Mouse (Mus musculus) forebrain, embryonic 10.5 days (tissue): ENCODE measurements at regions not wholly inside any gene's neighbourhood (a gene's known extent, or its start where the extent isn't known, plus 50 kb on each side); places are given as distances from the start of the nearest gene placed in this dataset.

Experiments
- DNase-seq: peaks from one replicate; pipeline ENCODE4 v3.0.0-alpha.2; 2017; ENCODE audit warnings: low spot score; ENCODE audit errors: extremely low spot score
- H3K27ac ChIP-seq: fragments of 300-500 bp; sonication (generic); 2 replicates; pipeline ENCODE4 v1.5.1; 2016; ENCODE audit warnings: mild to moderate bottlenecking
- H3K27me3 ChIP-seq: fragments of 300-500 bp; sonication (generic); 2 replicates; pipeline ENCODE4 v1.6.1; 2016; ENCODE audit warnings: mild to moderate bottlenecking; ENCODE audit not compliant: poor library complexity, severe bottlenecking
- H3K36me3 ChIP-seq: fragments of 300-500 bp; sonication (generic); replicated peaks from 2 replicates; pipeline ENCODE4 v1.6.1; 2016; ENCODE audit warnings: mild to moderate bottlenecking, moderate library complexity
- H3K4me1 ChIP-seq: fragments of 300-500 bp; sonication (generic); 2 replicates; pipeline ENCODE4 v1.6.1; 2016
- H3K4me3 ChIP-seq: fragments of 300-500 bp; sonication (generic); 2 replicates; pipeline ENCODE4 v1.5.1; 2016; ENCODE audit warnings: mild to moderate bottlenecking, moderate library complexity
- H3K9me3 ChIP-seq: fragments of 300-500 bp; sonication (generic); 2 replicates; pipeline ENCODE4 v1.6.1; 2016; ENCODE audit warnings: mild to moderate bottlenecking, moderate library complexity
- WGBS: fragments of 180-500 bp; shearing (Covaris S2); methylation state at CpG from one replicate; pipeline ENCODE4 v1.1.7; 2016; 5-methylcytosine and 5-hydroxymethylcytosine counted together

GRCm38 (mm10) chr4:45657350-45657978 lies 125.2 kb upstream of the Shb start:
- Histone ChIP-seq H3K9me3 (no peaks in the 10 kb centered on the region), H3K27me3 (peaks cover 36% of the 10 kb centered on the region), H3K27ac (no peak overlapping the region), H3K4me3 (no peak overlapping the region), H3K36me3 (no peaks in the 10 kb centered on the region), H3K4me1 (peaks cover 37% of the 10 kb centered on the region)
- no peak for DNase-seq
- 33% methylated on average over 5 of the region's 5 CpGs for WGBS

- DNase-seq = no peak
- no peaks in the 10 kb centered on the region for H3K36me3 ChIP-seq
- WGBS = 62% methylated on average over 5 of the region's 5 CpGs
- peaks cover 31% of the 10 kb centered on the region for H3K27me3 ChIP-seq
- no peak overlapping the region for H3K4me3 ChIP-seq
- H3K27ac ChIP-seq = no peak overlapping the region
- H3K9me3 ChIP-seq = no peaks in the 10 kb centered on the region
- H3K4me1 ChIP-seq = peaks cover 37% of the 10 kb centered on the region
Observed at GRCm38 (mm10) chr4:45655780-45656179, 123.5 kb upstream of the Shb start.

GRCm38 (mm10) chr4:45654804-45655155 lies 122.5 kb upstream of the Shb start:
- peak overlapping the region; percentile 80 for H3K27ac ChIP-seq
- no peak for DNase-seq
- WGBS = 6% methylated on average over 4 of the region's 4 CpGs
- H3K4me3 ChIP-seq = peak overlapping the region; percentile 35
- H3K9me3 ChIP-seq = no peaks in the 10 kb centered on the region
- peaks cover 37% of the 10 kb centered on the region for H3K4me1 ChIP-seq
- peaks cover 31% of the 10 kb centered on the region for H3K27me3 ChIP-seq
- H3K36me3 ChIP-seq = no peaks in the 10 kb centered on the region

- no peaks in the 10 kb centered on the region for H3K9me3 ChIP-seq
- peak overlapping the region; percentile 35 for H3K4me3 ChIP-seq
- H3K36me3 ChIP-seq = no peaks in the 10 kb centered on the region
- WGBS = 4% methylated on average over 14 of the region's 14 CpGs
- peaks cover 37% of the 10 kb centered on the region for H3K4me1 ChIP-seq
- H3K27me3 ChIP-seq = peaks cover 26% of the 10 kb centered on the region
- peak overlapping the region; percentile 80 for H3K27ac ChIP-seq
- DNase-seq = peak; percentile 60
Observed at GRCm38 (mm10) chr4:45654019-45654803, 121.9 kb upstream of the Shb start.

- no peak for DNase-seq
- WGBS = 90% methylated on average over 9 of the region's 9 CpGs
- H3K4me3 ChIP-seq = no peak overlapping the region
- no peak overlapping the region for H3K27ac ChIP-seq
- H3K9me3 ChIP-seq = no peaks in the 10 kb centered on the region
- no peaks in the 10 kb centered on the region for H3K36me3 ChIP-seq
- peaks cover 12% of the 10 kb centered on the region for H3K4me1 ChIP-seq
- H3K27me3 ChIP-seq = peaks cover 7% of the 10 kb centered on the region; the same call in 1 of the 2 replicates
Observed at GRCm38 (mm10) chr4:45648884-45649577, 116.8 kb upstream of the Shb start.

- Histone ChIP-seq H3K27ac (no peak overlapping the region), H3K27me3 (peaks cover 7% of the 10 kb centered on the region; the same call in 1 of the 2 replicates), H3K4me1 (peaks cover 5% of the 10 kb centered on the region), H3K9me3 (no peaks in the 10 kb centered on the region), H3K36me3 (no peaks in the 10 kb centered on the region), H3K4me3 (no peak overlapping the region)
- WGBS = 73% methylated on average over 3 of the region's 3 CpGs
- DNase-seq = no peak
Observed at GRCm38 (mm10) chr4:45647514-45647913, 115.2 kb upstream of the Shb start.

GRCm38 (mm10) chr4:45642604-45643003 lies 110.3 kb upstream of the Shb start:
- H3K9me3 ChIP-seq = no peaks in the 10 kb centered on the region
- WGBS = 79% methylated on average over 10 of the region's 10 CpGs
- no peak overlapping the region for H3K27ac ChIP-seq
- peaks cover 7% of the 10 kb centered on the region; the same call in 1 of the 2 replicates for H3K27me3 ChIP-seq
- no peak for DNase-seq
- H3K4me1 ChIP-seq = peaks cover 29% of the 10 kb centered on the region
- H3K4me3 ChIP-seq = no peak overlapping the region
- H3K36me3 ChIP-seq = no peaks in the 10 kb centered on the region

GRCm38 (mm10) chr4:45641272-45641671 lies 109.0 kb upstream of the Shb start:
- WGBS = 74% methylated on average over 5 of the region's 5 CpGs

GRCm38 (mm10) chr4:45640713-45641112 lies 108.4 kb upstream of the Shb start:
- Histone ChIP-seq H3K4me1 (peaks cover 30% of the 10 kb centered on the region), H3K36me3 (no peaks in the 10 kb centered on the region)
- WGBS = 88% methylated on average over 11 of the region's 11 CpGs

More at GRCm38 (mm10) chr4:45641272-45641671, 109.0 kb upstream of the Shb start:
- no peak for DNase-seq
- peaks cover 6% of the 10 kb centered on the region; the same call in 1 of the 2 replicates for H3K9me3 ChIP-seq
- H3K4me3 ChIP-seq = no peak overlapping the region
- H3K36me3 ChIP-seq = no peaks in the 10 kb centered on the region
- no peak overlapping the region for H3K27ac ChIP-seq
- no peaks in the 10 kb centered on the region for H3K27me3 ChIP-seq
- H3K4me1 ChIP-seq = peaks cover 30% of the 10 kb centered on the region

GRCm38 (mm10) chr4:45639397-45640034 lies 107.2 kb upstream of the Shb start:
- Histone ChIP-seq H3K4me1 (peaks cover 27% of the 10 kb centered on the region), H3K27ac (no peak overlapping the region), H3K27me3 (no peaks in the 10 kb centered on the region), H3K4me3 (no peak overlapping the region), H3K9me3 (peaks cover 14% of the 10 kb centered on the region; the same call in 1 of the 2 replicates), H3K36me3 (no peaks in the 10 kb centered on the region)
- 89% methylated on average over 12 of the region's 12 CpGs for WGBS
- no peak for DNase-seq

More at GRCm38 (mm10) chr4:45640713-45641112, 108.4 kb upstream of the Shb start:
- H3K4me3 ChIP-seq = no peak overlapping the region
- H3K9me3 ChIP-seq = peaks cover 12% of the 10 kb centered on the region; the same call in 1 of the 2 replicates
- H3K27me3 ChIP-seq = no peaks in the 10 kb centered on the region
- DNase-seq = no peak
- no peak overlapping the region for H3K27ac ChIP-seq

- WGBS = 26% methylated on average over 8 of the region's 8 CpGs
- H3K4me1 ChIP-seq = peaks cover 25% of the 10 kb centered on the region
- H3K4me3 ChIP-seq = no peak overlapping the region
- peaks cover 14% of the 10 kb centered on the region; the same call in 1 of the 2 replicates for H3K9me3 ChIP-seq
- no peaks in the 10 kb centered on the region for H3K27me3 ChIP-seq
- no peak for DNase-seq
- no peaks in the 10 kb centered on the region for H3K36me3 ChIP-seq
- peak overlapping the region; percentile 51; the same call in 1 of the 2 replicates for H3K27ac ChIP-seq
Observed at GRCm38 (mm10) chr4:45638411-45638810, 106.1 kb upstream of the Shb start.

GRCm38 (mm10) chr4:45631276-45632045 lies 99.2 kb upstream of the Shb start:
- H3K27me3 ChIP-seq = peaks cover 18% of the 10 kb centered on the region; the same call in 1 of the 2 replicates
- no peak overlapping the region for H3K27ac ChIP-seq
- H3K9me3 ChIP-seq = peaks cover 10% of the 10 kb centered on the region; the same call in 1 of the 2 replicates
- H3K36me3 ChIP-seq = no peaks in the 10 kb centered on the region
- no peak overlapping the region for H3K4me3 ChIP-seq
- no peak for DNase-seq
- WGBS = 65% methylated on average over 7 of the region's 7 CpGs
- peaks cover 26% of the 10 kb centered on the region for H3K4me1 ChIP-seq
